Mouse (Mus musculus) limb, embryonic 14.5 days (tissue): ENCODE data around the gene Sgip1. TPM values are rescaled to one million over a fixed set of nuclear protein-coding genes. Genes with fewer than 3 reads are reported as not detected.
A peak's percentile ranks its signal among the peaks of the same experiment; 100 is the strongest.

Experiments used
- ATAC-seq: fragments of 200-750 bp; cut with Nextera tagmentation; 2 replicates; pipeline ENCODE4 v1.8.0; 2017; ENCODE audit warnings: low read depth, moderate number of reproducible peaks, moderate TSS enrichment; ENCODE audit not compliant: low FRiP score
- DNase-seq: peaks from one replicate; pipeline ENCODE4 v3.0.0-alpha.2; 2015; ENCODE audit warnings: low spot score
- H3K27ac ChIP-seq: fragments of 300-500 bp; sonication (generic); replicated peaks from 2 replicates; pipeline ENCODE4 v1.5.1; 2014; ENCODE audit warnings: low read depth, mild to moderate bottlenecking, low read length, moderate library complexity, mixed read lengths
- H3K27me3 ChIP-seq: fragments of 300-500 bp; sonication (generic); 2 replicates; pipeline ENCODE4 v1.6.1; 2014; ENCODE audit warnings: low read length, mixed read lengths; ENCODE audit not compliant: control insufficient read depth, insufficient read depth
- H3K36me3 ChIP-seq: fragments of 300-500 bp; sonication (generic); 2 replicates; pipeline ENCODE4 v1.6.1; 2014; ENCODE audit warnings: mild to moderate bottlenecking, low read length, moderate library complexity, mixed read lengths; ENCODE audit not compliant: control insufficient read depth, insufficient read depth
- H3K4me1 ChIP-seq: fragments of 300-500 bp; sonication (generic); 2 replicates; pipeline ENCODE4 v1.6.1; 2014; ENCODE audit warnings: antibody characterized with exemption, low read length, mixed read lengths; ENCODE audit not compliant: control insufficient read depth, insufficient read depth
- H3K4me2 ChIP-seq: fragments of 300-500 bp; sonication (generic); replicated peaks from 2 replicates; pipeline ENCODE4 v1.6.1; 2014; ENCODE audit warnings: low read depth, mild to moderate bottlenecking, low read length, moderate library complexity; ENCODE audit not compliant: severe bottlenecking
- H3K4me3 ChIP-seq: fragments of 300-500 bp; sonication (generic); replicated peaks from 2 replicates; pipeline ENCODE4 v1.5.1; 2014; ENCODE audit warnings: low read length
- H3K9ac ChIP-seq: fragments of 300-500 bp; sonication (generic); 2 replicates; pipeline ENCODE4 v1.6.1; 2014; ENCODE audit warnings: mild to moderate bottlenecking, low read depth, low read length, moderate library complexity; ENCODE audit not compliant: severe bottlenecking
- H3K9me3 ChIP-seq: fragments of 300-500 bp; sonication (generic); 2 replicates; pipeline ENCODE4 v1.6.1; 2016; ENCODE audit warnings: low read length; ENCODE audit not compliant: control insufficient read depth
- POLR2A ChIP-seq: fragments of 200-500 bp; IDR thresholded peaks from 2 replicates; pipeline ENCODE4 v1.8.0; 2012; ENCODE audit warnings: inconsistent platforms, mild to moderate bottlenecking, moderate library complexity, borderline replicate concordance; ENCODE audit not compliant: insufficient read depth, insufficient read length; ENCODE audit errors: extremely low read depth
- WGBS: fragments of 180-500 bp; shearing (Covaris S2); extraction: QIAGEN DNeasy Blood & Tissue Kit; methylation state at CpG from one replicate; pipeline ENCODE4 v1.1.7; 2014; 5-methylcytosine and 5-hydroxymethylcytosine counted together
- polyA plus RNA-seq, 2 experiments: library from polyadenylated mRNA; depleted of rRNA in 1 of 2; stranded (reverse) in 1 of 2; unstranded in 1 of 2; fragments of >200 nt; fragmentation: Nextera tagmentation in 1 of 2; extraction: Ambion mirVana in 1 of 2; gene quantifications; 2 replicates each; pipeline versions ENCODE4 v1.2.1 to v1.2.3; 2012 to 2014

The Sgip1 gene
- polyA plus RNA-seq, 2 experiments, result 3.6 to 4.6 TPM

GRCm38 (mm10) chr4:102852808-102853207 lies 111.7 kb downstream of the Sgip1 start:
- Histone ChIP-seq H3K36me3 (no peaks in the 10 kb centered on the region), H3K27ac (no peak overlapping the region), H3K9ac (no peak overlapping the region), H3K27me3 (no peaks in the 10 kb centered on the region), H3K9me3 (no peaks in the 10 kb centered on the region), H3K4me2 (no peak overlapping the region), H3K4me3 (no peak overlapping the region), H3K4me1 (no peaks in the 10 kb centered on the region)
- WGBS, result 86% methylated on average over 5 of the region's 5 CpGs
- DNase-seq (no peak), ATAC-seq (no peak)
- no peak for TF ChIP-seq POLR2A

GRCm38 (mm10) chr4:102853330-102854022 lies 112.4 kb downstream of the Sgip1 start:
- Histone ChIP-seq H3K9me3 (no peaks in the 10 kb centered on the region), H3K4me1 (no peaks in the 10 kb centered on the region), H3K4me3 (no peak overlapping the region), H3K4me2 (no peak overlapping the region), H3K9ac (no peak overlapping the region), H3K27ac (no peak overlapping the region), H3K36me3 (no peaks in the 10 kb centered on the region), H3K27me3 (no peaks in the 10 kb centered on the region)
- TF ChIP-seq POLR2A, result no peak
- peak; percentile 34 for DNase-seq
- 70% methylated on average over 9 of the region's 9 CpGs for WGBS
- no peak for ATAC-seq

- Histone ChIP-seq H3K9ac (no peak overlapping the region), H3K9me3 (no peaks in the 10 kb centered on the region), H3K4me2 (no peak overlapping the region), H3K27ac (no peak overlapping the region), H3K36me3 (no peaks in the 10 kb centered on the region), H3K4me3 (no peak overlapping the region), H3K27me3 (no peaks in the 10 kb centered on the region), H3K4me1 (peaks cover under 1% of the 10 kb centered on the region; the same call in 1 of the 2 replicates)
- no peak for ATAC-seq
- DNase-seq, result no peak
- 61% methylated on average over 10 of the region's 10 CpGs for WGBS
- no peak for TF ChIP-seq POLR2A
Measured at GRCm38 (mm10) chr4:102854928-102855892, 114.1 kb downstream of the Sgip1 start.

GRCm38 (mm10) chr4:102856086-102856485 lies 115.0 kb downstream of the Sgip1 start:
- WGBS, result 73% methylated on average over 7 of the region's 7 CpGs

GRCm38 (mm10) chr4:102859259-102860194 lies 118.4 kb downstream of the Sgip1 start:
- Histone ChIP-seq H3K27ac (no peak overlapping the region), H3K9ac (no peak overlapping the region), H3K4me2 (no peak overlapping the region), H3K4me3 (no peak overlapping the region), H3K36me3 (no peaks in the 10 kb centered on the region), H3K27me3 (no peaks in the 10 kb centered on the region), H3K4me1 (peaks cover 13% of the 10 kb centered on the region), H3K9me3 (no peaks in the 10 kb centered on the region)
- DNase-seq, result no peak
- no peak for TF ChIP-seq POLR2A
- WGBS, result 92% methylated on average over 15 of the region's 15 CpGs
- no peak for ATAC-seq

More at GRCm38 (mm10) chr4:102856086-102856485, 115.0 kb downstream of the Sgip1 start:
- DNase-seq (no peak), ATAC-seq (no peak)
- TF ChIP-seq POLR2A, result no peak
- Histone ChIP-seq H3K4me3 (no peak overlapping the region), H3K27ac (no peak overlapping the region), H3K36me3 (no peaks in the 10 kb centered on the region), H3K27me3 (no peaks in the 10 kb centered on the region), H3K4me1 (peaks cover 8% of the 10 kb centered on the region), H3K9ac (no peak overlapping the region), H3K9me3 (no peaks in the 10 kb centered on the region), H3K4me2 (no peak overlapping the region)
